Mouse (Mus musculus): ENCODE measurements around the gene Arf4. TPM values are rescaled to one million over a fixed set of nuclear protein-coding genes. Genes with fewer than 3 reads are reported as not detected.
"Not testable (repeated sequence)": the region's sequence is repeated elsewhere in the genome, so short reads cannot be mapped to it uniquely, and the experiment has no call there.

The Arf4 gene
- polyA plus RNA-seq, 1 experiment: 8.4 TPM

- no peaks in the 10 kb centered on the region for H3K36me3 ChIP-seq (ENCODE audit: control insufficient read depth)
- H3K9me3 ChIP-seq (ENCODE audit: control insufficient read depth, low read length): no peaks in the 10 kb centered on the region
- H3K27me3 ChIP-seq (ENCODE audit: control insufficient read depth): peaks cover 9% of the 10 kb centered on the region
- peaks cover 55% of the 10 kb centered on the region for H3K4me1 ChIP-seq (ENCODE audit: control insufficient read depth)
- TF ChIP-seq TAL1 (IDR thresholded peaks at IDR 0.05; ENCODE audit: low read length) (no peak), GATA1 (IDR thresholded peaks at IDR 0.05; ENCODE audit: low read length) (no peak)
- H3K4me3 ChIP-seq (replicated peaks): peak overlapping the region; percentile 55
Measured at GRCm38 (mm10) chr14:26675371-26675770, 37.5 kb downstream of the Arf4 start.

- Histone ChIP-seq H3K36me3 (ENCODE audit: control insufficient read depth) (no peaks in the 10 kb centered on the region), H3K4me1 (ENCODE audit: control insufficient read depth) (peaks cover 50% of the 10 kb centered on the region), H3K4me3 (replicated peaks) (peak overlapping the region; percentile 55), H3K27me3 (ENCODE audit: control insufficient read depth) (peaks cover 9% of the 10 kb centered on the region), H3K9me3 (ENCODE audit: control insufficient read depth, low read length) (no peaks in the 10 kb centered on the region)
- TF ChIP-seq TAL1 (IDR thresholded peaks at IDR 0.05; ENCODE audit: low read length) (no peak), GATA1 (IDR thresholded peaks at IDR 0.05; ENCODE audit: low read length) (no peak)
Measured at GRCm38 (mm10) chr14:26675791-26676190, 37.9 kb downstream of the Arf4 start.

GRCm38 (mm10) chr14:26690727-26691126, 52.9 kb downstream of the Arf4 start:
- TF ChIP-seq GATA1 (IDR thresholded peaks at IDR 0.05; ENCODE audit: low read length): no peak
- no peak for TF ChIP-seq TAL1 (IDR thresholded peaks at IDR 0.05; ENCODE audit: low read length)
- H3K36me3 ChIP-seq (ENCODE audit: control insufficient read depth): no peaks in the 10 kb centered on the region

GRCm38 (mm10) chr14:26691363-26691762, 53.5 kb downstream of the Arf4 start:
- H3K9me3 ChIP-seq (ENCODE audit: control insufficient read depth, low read length): no peaks in the 10 kb centered on the region
- no peak for TF ChIP-seq GATA1 (IDR thresholded peaks at IDR 0.05; ENCODE audit: low read length)
- TF ChIP-seq TAL1 (IDR thresholded peaks at IDR 0.05; ENCODE audit: low read length): no peak
- no peaks in the 10 kb centered on the region for H3K36me3 ChIP-seq (ENCODE audit: control insufficient read depth)
- H3K27me3 ChIP-seq (ENCODE audit: control insufficient read depth): no peaks in the 10 kb centered on the region
- no peak overlapping the region for H3K4me3 ChIP-seq (replicated peaks)
- H3K4me1 ChIP-seq (ENCODE audit: control insufficient read depth): no peaks in the 10 kb centered on the region

More at GRCm38 (mm10) chr14:26690727-26691126, 52.9 kb downstream of the Arf4 start:
- Histone ChIP-seq H3K4me3 (replicated peaks) (no peak overlapping the region), H3K9me3 (ENCODE audit: control insufficient read depth, low read length) (no peaks in the 10 kb centered on the region), H3K27me3 (ENCODE audit: control insufficient read depth) (no peaks in the 10 kb centered on the region), H3K4me1 (ENCODE audit: control insufficient read depth) (no peaks in the 10 kb centered on the region)

GRCm38 (mm10) chr14:26692974-26693373, 55.1 kb downstream of the Arf4 start, which contains the start of gene Dnah12:
Gene Dnah12 (plus strand): TSS chr14:26693274.
- Histone ChIP-seq H3K27me3 (ENCODE audit: control insufficient read depth) (no peaks in the 10 kb centered on the region), H3K4me1 (ENCODE audit: control insufficient read depth) (no peaks in the 10 kb centered on the region), H3K9me3 (ENCODE audit: control insufficient read depth, low read length) (no peaks in the 10 kb centered on the region), H3K36me3 (ENCODE audit: control insufficient read depth) (no peaks in the 10 kb centered on the region), H3K4me3 (replicated peaks) (no peak within 1 kb of the TSS)
- TF ChIP-seq TAL1 (IDR thresholded peaks at IDR 0.05; ENCODE audit: low read length) (no peak), GATA1 (IDR thresholded peaks at IDR 0.05; ENCODE audit: low read length) (no peak)

- Histone ChIP-seq H3K9me3 (ENCODE audit: control insufficient read depth, low read length) (no peaks in the 10 kb centered on the region), H3K36me3 (ENCODE audit: control insufficient read depth) (no peaks in the 10 kb centered on the region)
Measured at GRCm38 (mm10) chr14:26697912-26698311, 60.0 kb downstream of the Arf4 start.

GRCm38 (mm10) chr14:26705246-26705645, 67.4 kb downstream of the Arf4 start:
- H3K4me3 ChIP-seq (replicated peaks): not testable (repeated sequence)

More at GRCm38 (mm10) chr14:26697912-26698311, 60.0 kb downstream of the Arf4 start:
- Histone ChIP-seq H3K4me3 (replicated peaks) (no peak overlapping the region), H3K4me1 (ENCODE audit: control insufficient read depth) (no peaks in the 10 kb centered on the region), H3K27me3 (ENCODE audit: control insufficient read depth) (no peaks in the 10 kb centered on the region)
- no peak for TF ChIP-seq GATA1 (IDR thresholded peaks at IDR 0.05; ENCODE audit: low read length)
- TF ChIP-seq TAL1 (IDR thresholded peaks at IDR 0.05; ENCODE audit: low read length): no peak

More at GRCm38 (mm10) chr14:26705246-26705645, 67.4 kb downstream of the Arf4 start:
- not testable (repeated sequence) for H3K36me3 ChIP-seq (ENCODE audit: control insufficient read depth); H3K27me3 ChIP-seq (ENCODE audit: control insufficient read depth); H3K4me1 ChIP-seq (ENCODE audit: control insufficient read depth); H3K9me3 ChIP-seq (ENCODE audit: control insufficient read depth, low read length)

Other genes starting within 250 kb of the Arf4 start
- 0.25 and 0.36 TPM in 2 replicates for gene Slmap, start 103.1 kb upstream of the Arf4 start, polyA plus RNA-seq (2012)
- gene Dennd6a, start 64.2 kb upstream of the Arf4 start, polyA plus RNA-seq (2012): 0.10 and 0.22 TPM in 2 replicates
- 0.48 and 0.49 TPM in 2 replicates for gene Pde12, start 31.8 kb downstream of the Arf4 start, polyA plus RNA-seq (2012)
- not detected in 2 replicates for gene Dnah12, start 55.2 kb downstream of the Arf4 start, polyA plus RNA-seq (2012)